Mouse (Mus musculus) megakaryocyte, embryonic 14.5 days (primary cell): ENCODE results near the gene Slc30a3.

ENCODE experiments used
- FLI1 ChIP-seq: IDR thresholded peaks from 2 replicates; pipeline ENCODE4 v1.6.1; 2012; ENCODE audit warnings: low read length, inconsistent platforms, mixed read lengths
- GATA1 ChIP-seq: IDR thresholded peaks from 3 replicates; pipeline ENCODE4 v1.6.1; 2012; ENCODE audit warnings: mixed read lengths, low read length, inconsistent platforms, borderline replicate concordance

DNA sequence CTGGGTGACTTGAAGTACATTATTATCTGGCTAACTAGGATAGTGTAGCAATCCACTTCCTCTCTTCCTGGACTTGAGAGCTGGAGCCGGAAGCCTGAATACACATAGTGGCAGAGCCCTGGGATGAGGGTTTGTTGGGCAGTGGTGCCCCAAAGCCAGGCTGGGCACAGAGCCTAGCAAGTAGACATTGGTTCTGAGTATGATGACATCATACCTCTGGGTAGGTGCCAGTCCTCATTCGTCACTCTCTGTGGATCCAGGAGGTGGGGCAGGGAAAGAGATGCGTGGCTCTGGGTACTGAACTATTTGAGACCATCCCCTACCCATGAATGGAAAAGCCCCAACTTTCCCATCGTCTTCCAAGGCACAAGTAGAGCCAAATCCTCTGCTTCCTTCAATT lies 41.7 kb upstream of the Slc30a3 start:
- TF ChIP-seq GATA1: no peak
- TF ChIP-seq FLI1: no peak
